Mouse (Mus musculus) neural tube, embryonic 11.5 days (tissue): ENCODE data around the gene Kcnh2. TPM values are rescaled to one million over a fixed set of nuclear protein-coding genes. Genes with fewer than 3 reads are reported as not detected.
A peak's percentile ranks its signal among the peaks of the same experiment; 100 is the strongest.

Source experiments
- ATAC-seq: fragments of 200-750 bp; cut with Nextera tagmentation; 2 replicates; pipeline ENCODE4 v1.8.0; 2017; ENCODE audit warnings: moderate number of reproducible peaks, mild to moderate bottlenecking, moderate TSS enrichment, moderate library complexity; ENCODE audit not compliant: insufficient read depth, low FRiP score, low TSS enrichment
- DNase-seq: peaks from one replicate; pipeline ENCODE4 v3.0.0-alpha.2; 2015; ENCODE audit warnings: low spot score
- H3K27ac ChIP-seq: fragments of 300-500 bp; sonication (generic); 2 replicates; pipeline ENCODE4 v1.5.1; 2014; ENCODE audit warnings: low read depth, mild to moderate bottlenecking, low read length
- H3K27me3 ChIP-seq: fragments of 300-500 bp; sonication (generic); 2 replicates; pipeline ENCODE4 v1.6.1; 2014; ENCODE audit warnings: mild to moderate bottlenecking, low read length, mixed read lengths; ENCODE audit not compliant: control insufficient read depth, insufficient read depth
- H3K36me3 ChIP-seq: fragments of 300-500 bp; sonication (generic); 2 replicates; pipeline ENCODE4 v1.6.1; 2014; ENCODE audit warnings: mild to moderate bottlenecking, low read length, moderate library complexity, mixed read lengths; ENCODE audit not compliant: control insufficient read depth, insufficient read depth
- H3K4me1 ChIP-seq: fragments of 300-500 bp; sonication (generic); 2 replicates; pipeline ENCODE4 v1.6.1; 2014; ENCODE audit warnings: low read length, mixed read lengths; ENCODE audit not compliant: control insufficient read depth, insufficient read depth
- H3K4me2 ChIP-seq: fragments of 300-500 bp; sonication (generic); 2 replicates; pipeline ENCODE4 v1.6.1; 2014; ENCODE audit warnings: low read depth, mild to moderate bottlenecking, moderate library complexity
- H3K4me3 ChIP-seq: fragments of 300-500 bp; sonication (generic); 2 replicates; pipeline ENCODE4 v1.5.1; 2014; ENCODE audit warnings: low read depth, low read length
- H3K9ac ChIP-seq: fragments of 300-500 bp; sonication (generic); 2 replicates; pipeline ENCODE4 v1.6.1; 2014; ENCODE audit warnings: mild to moderate bottlenecking, low read length
- H3K9me3 ChIP-seq: fragments of 300-500 bp; sonication (generic); 2 replicates; pipeline ENCODE4 v1.6.1; 2016; ENCODE audit warnings: low read length; ENCODE audit not compliant: control insufficient read depth
- WGBS: fragments of 180-500 bp; shearing (Covaris S2); extraction: QIAGEN DNeasy Blood & Tissue Kit; methylation state at CpG from one replicate; pipeline ENCODE4 v1.1.7; 2014; 5-methylcytosine and 5-hydroxymethylcytosine counted together
- polyA plus RNA-seq: library from polyadenylated mRNA; unstranded; fragments of >200 nt; fragmentation: Nextera tagmentation; extraction: Ambion mirVana; gene quantifications from 2 replicates; pipeline ENCODE4 v1.2.1, GENCODE M21; 2014

Gene Kcnh2
- polyA plus RNA-seq, 1 experiment from 2014 or later = 16.5 TPM

GRCm38 (mm10) chr5:24373807-24374206, 22.4 kb upstream of the Kcnh2 start:
- no peaks in the 10 kb centered on the region for H3K9me3 ChIP-seq
- DNase-seq (no peak), ATAC-seq (no peak)
- H3K4me3 ChIP-seq = no peak overlapping the region
- no peak overlapping the region for H3K9ac ChIP-seq
- no peak overlapping the region for H3K4me2 ChIP-seq
- H3K4me1 ChIP-seq = no peaks in the 10 kb centered on the region
- H3K36me3 ChIP-seq = no peaks in the 10 kb centered on the region
- WGBS = 79% methylated on average over 5 of the region's 5 CpGs
- no peak overlapping the region for H3K27ac ChIP-seq
- no peaks in the 10 kb centered on the region for H3K27me3 ChIP-seq

- Histone ChIP-seq H3K27ac (no peak overlapping the region), H3K9ac (no peak overlapping the region), H3K9me3 (no peaks in the 10 kb centered on the region), H3K4me2 (no peak overlapping the region), H3K36me3 (no peaks in the 10 kb centered on the region), H3K4me1 (no peaks in the 10 kb centered on the region), H3K4me3 (no peak overlapping the region), H3K27me3 (no peaks in the 10 kb centered on the region)
- ATAC-seq = no peak
- WGBS = 82% methylated on average over 9 of the region's 9 CpGs
- DNase-seq = no peak
These were observed 18.4 kb upstream of the Kcnh2 start for GRCm38 (mm10) chr5:24369767-24370166.

GRCm38 (mm10) chr5:24366426-24366825, 15.0 kb upstream of the Kcnh2 start:
- no peak for DNase-seq
- Histone ChIP-seq H3K4me2 (no peak overlapping the region), H3K27me3 (no peaks in the 10 kb centered on the region), H3K27ac (no peak overlapping the region), H3K9ac (no peak overlapping the region), H3K36me3 (no peaks in the 10 kb centered on the region), H3K9me3 (no peaks in the 10 kb centered on the region), H3K4me3 (no peak overlapping the region), H3K4me1 (no peaks in the 10 kb centered on the region)
- ATAC-seq = no peak
- WGBS = 83% methylated on average over 9 of the region's 9 CpGs

- ATAC-seq = no peak
- Histone ChIP-seq H3K27me3 (no peaks in the 10 kb centered on the region), H3K27ac (no peak overlapping the region), H3K9ac (no peak overlapping the region), H3K4me2 (no peak overlapping the region), H3K4me1 (no peaks in the 10 kb centered on the region), H3K9me3 (no peaks in the 10 kb centered on the region), H3K4me3 (no peak overlapping the region), H3K36me3 (no peaks in the 10 kb centered on the region)
- no peak for DNase-seq
- WGBS = 48% methylated on average over 5 of the region's 5 CpGs
These were observed 14.1 kb upstream of the Kcnh2 start for GRCm38 (mm10) chr5:24365528-24365927.

- H3K36me3 ChIP-seq = no peaks in the 10 kb centered on the region
- no peak overlapping the region for H3K4me3 ChIP-seq
- 90% methylated on average over 10 of the region's 10 CpGs for WGBS
- no peak overlapping the region for H3K27ac ChIP-seq
- no peak for ATAC-seq
- no peak for DNase-seq
- no peak overlapping the region; the same call in 1 of the 2 replicates for H3K9ac ChIP-seq
- H3K27me3 ChIP-seq = no peaks in the 10 kb centered on the region
- no peaks in the 10 kb centered on the region for H3K9me3 ChIP-seq
- no peak overlapping the region for H3K4me2 ChIP-seq
- no peaks in the 10 kb centered on the region for H3K4me1 ChIP-seq
These were observed 13.6 kb upstream of the Kcnh2 start for GRCm38 (mm10) chr5:24364963-24365362.

GRCm38 (mm10) chr5:24364508-24364907, 13.1 kb upstream of the Kcnh2 start, which contains the start of gene Nos3:
TSS of gene Nos3 (plus strand) at chr5:24364810.
- no peak within 1 kb of the TSS for H3K4me3 ChIP-seq
- no peaks in the 10 kb centered on the region for H3K4me1 ChIP-seq
- ATAC-seq (no peak), DNase-seq (no peak)
- H3K9me3 ChIP-seq = no peaks in the 10 kb centered on the region
- WGBS = 57% methylated on average over 12 of the region's 12 CpGs
- H3K27ac ChIP-seq = no peak within 1 kb of the TSS
- no peaks in the 10 kb centered on the region for H3K36me3 ChIP-seq
- no peak within 1 kb of the TSS; the same call in 1 of the 2 replicates for H3K9ac ChIP-seq
- H3K27me3 ChIP-seq = no peaks in the 10 kb centered on the region
- H3K4me2 ChIP-seq = no peak within 1 kb of the TSS

GRCm38 (mm10) chr5:24364061-24364460, 12.7 kb upstream of the Kcnh2 start:
- DNase-seq (no peak), ATAC-seq (no peak)
- H3K4me1 ChIP-seq = no peaks in the 10 kb centered on the region
- H3K9me3 ChIP-seq = no peaks in the 10 kb centered on the region
- H3K4me2 ChIP-seq = no peak overlapping the region
- H3K4me3 ChIP-seq = no peak overlapping the region
- WGBS = 66% methylated on average over 3 of the region's 3 CpGs
- no peaks in the 10 kb centered on the region for H3K36me3 ChIP-seq
- H3K9ac ChIP-seq = no peak overlapping the region
- no peak overlapping the region for H3K27ac ChIP-seq
- H3K27me3 ChIP-seq = no peaks in the 10 kb centered on the region

GRCm38 (mm10) chr5:24363467-24363866, 12.1 kb upstream of the Kcnh2 start:
- ATAC-seq (no peak), DNase-seq (no peak)
- H3K27ac ChIP-seq = no peak overlapping the region
- no peak overlapping the region for H3K9ac ChIP-seq
- H3K27me3 ChIP-seq = no peaks in the 10 kb centered on the region
- no peaks in the 10 kb centered on the region for H3K36me3 ChIP-seq
- no peaks in the 10 kb centered on the region for H3K4me1 ChIP-seq
- WGBS = 80% methylated on average over 2 of the region's 2 CpGs
- no peak overlapping the region for H3K4me3 ChIP-seq
- no peaks in the 10 kb centered on the region for H3K9me3 ChIP-seq
- H3K4me2 ChIP-seq = no peak overlapping the region

- H3K36me3 ChIP-seq = no peaks in the 10 kb centered on the region
- no peak overlapping the region for H3K4me2 ChIP-seq
- no peak overlapping the region for H3K27ac ChIP-seq
- H3K27me3 ChIP-seq = no peaks in the 10 kb centered on the region
- DNase-seq (peak; percentile 85), ATAC-seq (peak; percentile 65; the same call in 1 of the 2 replicates)
- no peak overlapping the region for H3K9ac ChIP-seq
- H3K4me1 ChIP-seq = no peaks in the 10 kb centered on the region
- 0% methylated on average over 7 of the region's 7 CpGs for WGBS
- H3K9me3 ChIP-seq = no peaks in the 10 kb centered on the region
- H3K4me3 ChIP-seq = no peak overlapping the region
These were observed 9.5 kb upstream of the Kcnh2 start for GRCm38 (mm10) chr5:24360792-24361454.
